Mouse (Mus musculus) MEL (cell line): ENCODE measurements around the gene Naa20.

ENCODE experiments used
- CHD2 ChIP-seq: IDR thresholded peaks from 2 replicates; pipeline ENCODE4 v1.6.1; 2011; ENCODE audit warnings: low read length, improper control_type of control experiment
- CTCF ChIP-seq, 3 experiments: IDR thresholded peaks in 2 of 3; conservative IDR thresholded peaks in 1 of 3; 2 replicates each; pipeline ENCODE4 v1.5.1; 2011 to 2012; ENCODE audit warnings: low read length in 3 of 3, low read depth in 2 of 3, mild to moderate bottlenecking in 2 of 3, improper control_type of control experiment in 1 of 3, inconsistent platforms in 1 of 3, mixed read lengths in 1 of 3, moderate library complexity in 1 of 3; ENCODE audit not compliant: control insufficient read depth in 1 of 3, insufficient read depth in 1 of 3, poor library complexity in 1 of 3, severe bottlenecking in 1 of 3
- ELF1 ChIP-seq: IDR thresholded peaks from 2 replicates; pipeline ENCODE4 v1.6.1; 2014; ENCODE audit warnings: low read depth, mild to moderate bottlenecking, inconsistent platforms, low read length, improper control_type of control experiment, moderate library complexity
- EP300 ChIP-seq, 2 experiments: IDR thresholded peaks; 2 replicates each; pipeline ENCODE4 v1.6.1; 2011; ENCODE audit warnings: improper control_type of control experiment in 2 of 2, low read length in 2 of 2, low read depth in 1 of 2, mild to moderate bottlenecking in 1 of 2
- GATA1 ChIP-seq: IDR thresholded peaks from 2 replicates; pipeline ENCODE4 v1.6.1; 2011; ENCODE audit warnings: low read depth, low read length, improper control_type of control experiment
- JUND ChIP-seq: IDR thresholded peaks from 2 replicates; pipeline ENCODE4 v1.6.1; 2011; ENCODE audit warnings: low read depth, mild to moderate bottlenecking, improper control_type of control experiment, low read length
- MEF2A ChIP-seq: IDR thresholded peaks from 2 replicates; pipeline ENCODE4 v1.6.1; 2014; ENCODE audit warnings: low read depth, mild to moderate bottlenecking, inconsistent platforms, low read length, improper control_type of control experiment; ENCODE audit not compliant: poor library complexity, insufficient replicate concordance, severe bottlenecking; ENCODE audit errors: extremely low read depth
- MYC ChIP-seq: IDR thresholded peaks from 2 replicates; pipeline ENCODE4 v1.6.1; 2011; ENCODE audit warnings: low read depth, mild to moderate bottlenecking, low read length, improper control_type of control experiment, moderate library complexity
- NELFE ChIP-seq: IDR thresholded peaks from 2 replicates; pipeline ENCODE4 v1.6.1; 2011; ENCODE audit warnings: low read depth, low read length, improper control_type of control experiment
- TBP ChIP-seq: IDR thresholded peaks from 2 replicates; pipeline ENCODE4 v1.8.0; 2011; ENCODE audit warnings: low read depth, low read length, improper control_type of control experiment
- UBTF ChIP-seq: IDR thresholded peaks from 2 replicates; pipeline ENCODE4 v1.6.1; 2012; ENCODE audit warnings: low read depth, mild to moderate bottlenecking, inconsistent platforms, low read length, improper control_type of control experiment, moderate library complexity, borderline replicate concordance; ENCODE audit not compliant: insufficient read depth
- USF2 ChIP-seq, 2 experiments: IDR thresholded peaks; 2 replicates each; pipeline ENCODE4 v1.6.1; 2011 to 2012; ENCODE audit warnings: improper control_type of control experiment in 2 of 2, low read length in 2 of 2, borderline replicate concordance in 1 of 2, inconsistent platforms in 1 of 2, low read depth in 1 of 2, mild to moderate bottlenecking in 1 of 2; ENCODE audit not compliant: insufficient read depth in 1 of 2
- ZC3H11A ChIP-seq: IDR thresholded peaks from 2 replicates; pipeline ENCODE4 v1.6.1; 2012; ENCODE audit warnings: low read depth, mild to moderate bottlenecking, inconsistent platforms, low read length, improper control_type of control experiment
- ZKSCAN1 ChIP-seq: IDR thresholded peaks from 2 replicates; pipeline ENCODE4 v1.6.1; 2012; ENCODE audit warnings: low read depth, mild to moderate bottlenecking, inconsistent platforms, low read length, improper control_type of control experiment, moderate library complexity

DNA sequence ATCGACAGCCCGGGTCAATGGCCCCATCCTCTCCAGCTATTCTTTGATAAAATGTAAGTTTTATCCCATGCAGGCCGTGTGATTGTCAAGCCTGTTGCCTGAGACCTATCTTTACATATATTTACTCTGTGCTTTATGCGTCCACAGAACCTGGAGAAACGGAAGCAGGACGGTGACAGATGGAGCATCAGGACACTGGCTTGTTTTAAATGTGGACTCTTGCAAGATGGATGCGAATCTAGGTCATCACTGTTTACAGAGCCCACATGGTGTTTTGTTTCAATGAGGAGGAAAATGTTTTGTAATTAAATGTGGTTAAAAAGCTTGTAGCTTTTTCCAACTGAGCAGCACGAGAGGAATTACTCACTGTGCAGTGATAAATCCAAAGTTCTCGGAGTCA is 3.8 kb upstream of the Naa20 start:
- no peak for TF ChIP-seq ELF1
- TF ChIP-seq CTCF (IDR thresholded peaks at IDR 0.05 in 2 of 3, conservative IDR thresholded peaks at IDR 0.05 in 1 of 3; ENCODE audit: control insufficient read depth in 1 of 3, insufficient read depth in 1 of 3, low read depth in 2 of 3, low read length in 3 of 3, poor library complexity in 1 of 3, severe bottlenecking in 1 of 3), result no peak
- no peak for TF ChIP-seq GATA1
- TF ChIP-seq USF2 (IDR thresholded peaks at IDR 0.05; ENCODE audit: borderline replicate concordance in 1 of 2, insufficient read depth in 1 of 2, low read depth in 1 of 2, low read length in 2 of 2), result no peak
- TF ChIP-seq MYC, result no peak
- TF ChIP-seq JUND, result no peak
- no peak for TF ChIP-seq UBTF
- TF ChIP-seq ZKSCAN1, result no peak
- no peak for TF ChIP-seq EP300 (IDR thresholded peaks at IDR 0.05; ENCODE audit: low read depth in 1 of 2, low read length in 2 of 2)
- no peak for TF ChIP-seq MEF2A
- TF ChIP-seq CHD2, result no peak
- TF ChIP-seq NELFE, result no peak
- no peak for TF ChIP-seq TBP
- TF ChIP-seq ZC3H11A, result no peak
